8 mouse cellular contexts compared by ENCODE assay signal in the genomic region with DNA sequence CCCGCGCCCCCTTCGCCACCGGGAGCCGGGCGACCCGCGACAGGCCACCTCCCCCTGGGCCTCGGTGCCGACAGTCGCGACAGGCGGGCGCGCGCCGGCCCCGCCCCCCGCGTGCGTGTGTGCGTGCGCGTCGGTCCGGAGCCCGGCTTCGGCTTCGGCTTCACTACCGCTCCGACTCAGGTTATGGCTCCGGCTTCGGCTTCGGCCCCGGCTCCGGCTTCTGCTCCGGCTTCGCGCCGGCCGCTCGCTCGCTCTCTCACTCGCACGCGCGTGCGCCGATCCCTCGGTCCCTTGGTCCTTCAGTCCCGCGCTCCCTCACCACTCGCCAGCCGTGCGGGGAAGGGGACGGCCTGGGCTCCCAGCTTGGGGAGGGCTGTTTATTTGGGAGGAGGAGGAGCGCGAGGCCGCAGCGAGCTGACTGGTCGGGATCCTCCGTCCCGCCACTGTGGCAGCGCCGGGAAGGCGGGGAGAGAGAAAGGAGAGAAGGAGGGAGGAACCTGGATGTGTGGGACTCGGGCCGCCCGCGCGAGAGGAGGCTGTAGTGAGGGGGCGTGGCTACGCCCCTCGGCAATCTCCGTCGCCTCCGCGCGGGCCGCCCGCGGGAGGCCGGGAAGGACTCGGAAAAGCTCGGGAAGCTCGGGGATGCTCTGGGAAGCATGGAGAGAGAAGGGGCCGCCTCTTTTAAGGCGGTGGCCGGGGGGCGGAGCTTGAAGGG. TPM values are rescaled to one million over a fixed set of nuclear protein-coding genes. Genes with fewer than 3 reads are reported as not detected.
A peak's percentile ranks its signal among the peaks of the same experiment; 100 is the strongest.
DNase-seq lines count a peak whose midpoint lies in the region; ATAC-seq and TF ChIP-seq lines count a peak whose summit lies in the region.

A gene (minus strand): TSS at position 458 of the 715 bp plus-strand sequence.

- peak within 1 kb of the TSS; percentile 65 for H3K27ac ChIP-seq in brown adipose tissue, adult 24 weeks (replicated peaks; ENCODE audit: low read depth, low read length)
- peak within 1 kb of the TSS; percentile 99 for H3K27ac ChIP-seq in forebrain, embryonic 12.5 days
- H3K27ac ChIP-seq in heart, embryonic 16.5 days (ENCODE audit: low read length) = peak within 1 kb of the TSS; percentile 99
- H3K27ac ChIP-seq in liver, embryonic 13.5 days = peak within 1 kb of the TSS; percentile 68
- H3K27ac ChIP-seq in neural tube, embryonic 12.5 days = peak within 1 kb of the TSS; percentile 99

- whole genome bisulfite sequencing in forebrain, embryonic 12.5 days = under 1% methylated on average over 88 of the region's 90 CpGs
- under 1% methylated on average over 86 of the region's 90 CpGs for WGBS in heart, embryonic 16.5 days
- under 1% methylated on average over 76 of the region's 90 CpGs for WGBS in liver, embryonic 13.5 days (ENCODE audit: insufficient replicate concordance)
- WGBS in neural tube, embryonic 12.5 days = under 1% methylated on average over 90 of the region's 90 CpGs

- H3K4me1 ChIP-seq in E14TG2a.4 (replicated peaks; ENCODE audit: low read depth, low read length) = peaks cover 51% of the 10 kb centered on the region
- H3K4me1 ChIP-seq in brown adipose tissue, adult 24 weeks (ENCODE audit: control insufficient read depth, insufficient read depth, insufficient read length, low read length) = peaks cover 2% of the 10 kb centered on the region; the same call in 1 of the 2 replicates
- H3K4me1 ChIP-seq in forebrain, embryonic 12.5 days = peaks cover 32% of the 10 kb centered on the region
- H3K4me1 ChIP-seq in heart, embryonic 16.5 days (ENCODE audit: control insufficient read depth, insufficient read depth, low read length) = peaks cover 18% of the 10 kb centered on the region
- peaks cover 30% of the 10 kb centered on the region for H3K4me1 ChIP-seq in liver, embryonic 13.5 days (replicated peaks)
- H3K4me1 ChIP-seq in neural tube, embryonic 12.5 days = peaks cover 19% of the 10 kb centered on the region

- H3K4me2 ChIP-seq in forebrain, embryonic 12.5 days = peak within 1 kb of the TSS; percentile 76
- H3K4me2 ChIP-seq in heart, embryonic 16.5 days (ENCODE audit: low read depth, low read length) = peak within 1 kb of the TSS; percentile 93
- H3K4me2 ChIP-seq in liver, embryonic 13.5 days = peak within 1 kb of the TSS; percentile 75
- peak within 1 kb of the TSS; percentile 69 for H3K4me2 ChIP-seq in neural tube, embryonic 12.5 days (replicated peaks)

- peak; percentile 93 to 97 for DNase-seq in kidney, postnatal 25 days
- peak; percentile 57 for DNase-seq in liver, embryonic 13.5 days
- peak; percentile 95 for DNase-seq in testis, postnatal 10 days (ENCODE audit: low spot score)

- H3K36me3 ChIP-seq in E14TG2a.4 (ENCODE audit: insufficient read depth, low read length) = peaks cover 21% of the 10 kb centered on the region
- H3K36me3 ChIP-seq in forebrain, embryonic 12.5 days (replicated peaks) = 0 out of 2 replicates have a peak, but pooled peaks cover 2% of the 10 kb centered on the region
- H3K36me3 ChIP-seq in heart, embryonic 16.5 days (ENCODE audit: control insufficient read depth, insufficient read depth) = no peaks in the 10 kb centered on the region
- H3K36me3 ChIP-seq in liver, embryonic 13.5 days = no peaks in the 10 kb centered on the region
- H3K36me3 ChIP-seq in neural tube, embryonic 12.5 days = no peaks in the 10 kb centered on the region

- H3K9ac ChIP-seq in forebrain, embryonic 12.5 days = peak within 1 kb of the TSS; percentile 96
- peak within 1 kb of the TSS; percentile 95 for H3K9ac ChIP-seq in heart, embryonic 16.5 days (ENCODE audit: low read length)
- peak within 1 kb of the TSS; percentile 73 for H3K9ac ChIP-seq in liver, embryonic 13.5 days
- peak within 1 kb of the TSS; percentile 98 for H3K9ac ChIP-seq in neural tube, embryonic 12.5 days

- H3K9me3 ChIP-seq in E14TG2a.4 (ENCODE audit: low read length) = no peaks in the 10 kb centered on the region
- H3K9me3 ChIP-seq in forebrain, embryonic 12.5 days = no peaks in the 10 kb centered on the region
- H3K9me3 ChIP-seq in heart, embryonic 16.5 days (replicated peaks; ENCODE audit: control insufficient read depth, low read length) = no peaks in the 10 kb centered on the region
- no peaks in the 10 kb centered on the region for H3K9me3 ChIP-seq in liver, embryonic 13.5 days (replicated peaks)
- H3K9me3 ChIP-seq in neural tube, embryonic 12.5 days = no peaks in the 10 kb centered on the region

- peak; percentile 95 for ATAC-seq in forebrain, embryonic 12.5 days (ENCODE audit: low FRiP score)
- peak; percentile 96 for ATAC-seq in heart, embryonic 16.5 days (replicated peaks; ENCODE audit: extremely low read depth, insufficient read depth, low FRiP score)
- ATAC-seq in liver, embryonic 13.5 days (ENCODE audit: low read depth) = peak; percentile 86
- ATAC-seq in neural tube, embryonic 12.5 days (ENCODE audit: low FRiP score, low read depth) = peak; percentile 94

- H3K27me3 ChIP-seq in E14TG2a.4 (ENCODE audit: insufficient read depth, low read length) = no peaks in the 10 kb centered on the region
- no peaks in the 10 kb centered on the region for H3K27me3 ChIP-seq in forebrain, embryonic 12.5 days
- H3K27me3 ChIP-seq in heart, embryonic 16.5 days (ENCODE audit: control insufficient read depth, insufficient read depth, low read length) = no peaks in the 10 kb centered on the region
- peaks cover 56% of the 10 kb centered on the region for H3K27me3 ChIP-seq in liver, embryonic 13.5 days
- no peaks in the 10 kb centered on the region for H3K27me3 ChIP-seq in neural tube, embryonic 12.5 days (replicated peaks)

- TF ChIP-seq CTCF in E14TG2a.4 (conservative IDR thresholded peaks at IDR 0.05; ENCODE audit: low read length) = no peak

- H3K4me3 ChIP-seq in E14TG2a.4 (replicated peaks; ENCODE audit: low read length) = peak within 1 kb of the TSS; percentile 94
- H3K4me3 ChIP-seq in brown adipose tissue, adult 24 weeks (ENCODE audit: insufficient read depth, low read depth, low read length) = peak within 1 kb of the TSS; percentile 90
- H3K4me3 ChIP-seq in forebrain, embryonic 12.5 days (replicated peaks) = peak within 1 kb of the TSS; percentile 92
- H3K4me3 ChIP-seq in heart, embryonic 16.5 days (ENCODE audit: low read length) = peak within 1 kb of the TSS; percentile 93
- H3K4me3 ChIP-seq in liver, embryonic 13.5 days (replicated peaks) = peak within 1 kb of the TSS; percentile 67
- peak within 1 kb of the TSS; percentile 91 for H3K4me3 ChIP-seq in neural tube, embryonic 12.5 days

RNA-seq across cellular contexts. Expression of the gene that starts here (rescaled TPM):
- polyA plus RNA-seq in brown adipose tissue, adult 24 weeks (2012; ENCODE audit: insufficient read depth, insufficient read length, missing spikeins) = 23.6 and 30.5 TPM in 2 replicates
- polyA plus RNA-seq in forebrain, embryonic 12.5 days (2016; fragmentation: Nextera tagmentation; extraction: Ambion mirVana) = 119 and 123 TPM in 2 replicates
- polyA plus RNA-seq in heart, embryonic 16.5 days (2015; fragmentation: Nextera tagmentation; extraction: Ambion mirVana) = 61.8 and 64.7 TPM in 2 replicates
- polyA plus RNA-seq in liver, embryonic 13.5 days (2015; fragmentation: Nextera tagmentation; extraction: Ambion mirVana) = 6.7 and 9.5 TPM in 2 replicates
- 148 and 159 TPM in 2 replicates for polyA plus RNA-seq in neural tube, embryonic 12.5 days (2016; fragmentation: Nextera tagmentation; extraction: Ambion mirVana)

Comparison
In these comparisons a context has a peak if more than half of its experiments do, and no peak if none do; other contexts are left out.
1. Peak in every context shown above with its lines: DNase-seq, ATAC-seq, H3K4me3 ChIP-seq and H3K27ac ChIP-seq.